Mouse (Mus musculus): Measurements from ENCODE around the gene Pfn1. TPM values are rescaled to one million over a fixed set of nuclear protein-coding genes. Genes with fewer than 3 reads are reported as not detected.
A peak's percentile ranks its signal among the peaks of the same experiment; 100 is the strongest.

The Pfn1 gene
- polyA plus RNA-seq, 1 experiment from 2014 or later, result 2,326 TPM

DNA sequence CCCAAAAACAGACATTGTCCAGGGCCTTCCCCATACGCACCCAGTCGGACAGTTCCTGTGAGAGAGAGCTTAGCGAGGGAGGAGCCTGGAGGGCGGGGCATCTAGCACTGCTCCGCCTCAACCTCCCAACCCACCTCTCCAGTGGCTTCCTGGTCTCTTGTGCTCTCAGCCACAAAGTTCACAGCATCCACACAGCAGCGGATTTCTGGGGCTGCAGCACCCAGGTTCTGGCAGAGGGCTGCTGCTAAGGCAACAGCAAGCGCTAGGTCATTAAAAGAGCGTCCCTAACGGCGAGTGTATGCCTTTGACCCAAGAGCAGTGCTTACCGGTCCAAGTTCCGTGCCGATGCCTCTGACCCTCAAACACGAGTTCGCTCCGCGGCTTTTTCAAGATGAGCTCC, 39.4 kb downstream of the Pfn1 start:
- peak overlapping the region; percentile 66 for H3K9ac ChIP-seq (ENCODE audit: low read depth, low read length)
- peak overlapping the region; percentile 51 for H3K4me3 ChIP-seq (ENCODE audit: low read length)
- no peaks in the 10 kb centered on the region for H3K27me3 ChIP-seq (replicated peaks; ENCODE audit: control insufficient read depth, insufficient read depth, low read length)
- WGBS, result 1% methylated on average over 17 of the region's 17 CpGs
- no peaks in the 10 kb centered on the region for H3K9me3 ChIP-seq (ENCODE audit: control insufficient read depth, low read length)
- peaks cover 7% of the 10 kb centered on the region for H3K36me3 ChIP-seq (ENCODE audit: control insufficient read depth, insufficient read depth, low read length)
- ATAC-seq, result peak; percentile 95
- peak overlapping the region; percentile 53 for H3K27ac ChIP-seq (ENCODE audit: low read length)
- H3K4me2 ChIP-seq (ENCODE audit: low read depth, low read length), result peak overlapping the region; percentile 94
- peaks cover 3% of the 10 kb centered on the region; the same call in 1 of the 2 replicates for H3K4me1 ChIP-seq (ENCODE audit: control insufficient read depth, insufficient read depth, low read length)

DNA sequence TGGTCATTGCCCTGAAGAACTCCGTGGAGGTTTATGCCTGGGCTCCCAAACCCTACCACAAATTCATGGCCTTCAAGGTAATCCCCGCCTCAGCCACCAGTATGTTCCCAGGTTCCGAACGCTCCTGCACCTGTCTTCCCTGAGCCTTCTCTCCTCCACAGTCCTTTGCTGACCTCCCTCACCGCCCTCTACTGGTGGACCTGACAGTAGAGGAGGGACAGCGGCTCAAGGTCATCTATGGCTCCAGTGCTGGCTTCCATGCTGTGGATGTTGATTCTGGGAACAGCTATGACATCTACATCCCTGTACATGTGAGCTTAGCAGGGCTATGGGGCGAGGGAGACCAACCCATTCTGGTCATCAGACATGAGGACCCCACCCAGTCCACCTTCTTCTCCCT, 41.9 kb downstream of the Pfn1 start:
- no peak for ATAC-seq
- H3K4me2 ChIP-seq (ENCODE audit: low read depth, low read length), result no peak overlapping the region
- H3K9me3 ChIP-seq (ENCODE audit: control insufficient read depth, low read length), result no peaks in the 10 kb centered on the region
- peaks cover 3% of the 10 kb centered on the region; the same call in 1 of the 2 replicates for H3K4me1 ChIP-seq (ENCODE audit: control insufficient read depth, insufficient read depth, low read length)
- H3K4me3 ChIP-seq (ENCODE audit: low read length), result no peak overlapping the region
- WGBS, result 80% methylated on average over 7 of the region's 7 CpGs
- no peak overlapping the region for H3K27ac ChIP-seq (ENCODE audit: low read length)
- H3K27me3 ChIP-seq (replicated peaks; ENCODE audit: control insufficient read depth, insufficient read depth, low read length), result no peaks in the 10 kb centered on the region
- no peak overlapping the region for H3K9ac ChIP-seq (ENCODE audit: low read depth, low read length)
- H3K36me3 ChIP-seq (ENCODE audit: control insufficient read depth, insufficient read depth, low read length), result peaks cover 22% of the 10 kb centered on the region

GRCm38 (mm10) chr11:70610752-70611151, 43.7 kb downstream of the Pfn1 start:
- Histone ChIP-seq H3K9ac (ENCODE audit: low read depth, low read length) (no peak overlapping the region), H3K4me1 (ENCODE audit: control insufficient read depth, insufficient read depth, low read length) (peaks cover 3% of the 10 kb centered on the region; the same call in 1 of the 2 replicates), H3K36me3 (ENCODE audit: control insufficient read depth, insufficient read depth, low read length) (peaks cover 27% of the 10 kb centered on the region), H3K4me2 (ENCODE audit: low read depth, low read length) (no peak overlapping the region), H3K4me3 (ENCODE audit: low read length) (no peak overlapping the region), H3K9me3 (ENCODE audit: control insufficient read depth, low read length) (no peaks in the 10 kb centered on the region), H3K27ac (ENCODE audit: low read length) (no peak overlapping the region), H3K27me3 (replicated peaks; ENCODE audit: control insufficient read depth, insufficient read depth, low read length) (no peaks in the 10 kb centered on the region)
- no peak for ATAC-seq
- 88% methylated on average over 4 of the region's 4 CpGs for WGBS

DNA sequence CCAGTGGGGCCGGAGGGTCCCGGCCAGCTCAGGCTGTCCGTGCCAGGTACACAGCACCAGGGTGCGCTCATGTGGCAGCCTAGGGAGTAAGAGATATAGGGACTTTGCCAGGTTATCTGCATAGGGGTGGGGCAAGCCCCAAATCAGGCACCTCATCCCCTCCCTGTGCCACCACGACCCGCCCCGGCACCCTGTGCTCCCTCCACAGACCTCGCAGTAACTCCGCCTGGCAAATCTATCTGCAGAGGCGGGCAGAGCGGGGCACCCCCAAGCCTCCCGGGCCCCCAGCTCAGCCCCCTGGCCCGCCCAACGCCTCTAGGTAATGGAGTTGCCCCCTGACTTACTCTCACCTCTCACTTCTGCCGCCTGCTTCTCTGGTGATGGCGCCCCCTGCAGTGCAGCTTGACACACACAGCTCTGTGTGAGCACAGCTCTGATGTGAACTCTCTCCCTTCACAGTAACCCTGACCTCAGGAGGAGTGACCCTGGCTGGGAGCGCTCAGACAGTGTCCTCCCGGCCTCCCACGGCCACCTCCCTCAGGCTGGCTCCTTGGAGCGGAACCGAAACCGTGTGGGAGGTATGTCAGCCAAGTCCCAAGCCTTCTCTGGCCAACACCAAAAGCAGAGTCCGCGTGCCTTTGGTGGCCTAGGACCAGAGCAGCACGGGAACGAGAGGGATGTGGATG, 45.9 kb downstream of the Pfn1 start:
- Histone ChIP-seq H3K9ac (ENCODE audit: low read depth, low read length) (no peak overlapping the region), H3K27ac (ENCODE audit: low read length) (no peak overlapping the region), H3K27me3 (replicated peaks; ENCODE audit: control insufficient read depth, insufficient read depth, low read length) (no peaks in the 10 kb centered on the region), H3K36me3 (ENCODE audit: control insufficient read depth, insufficient read depth, low read length) (peaks cover 31% of the 10 kb centered on the region), H3K4me2 (ENCODE audit: low read depth, low read length) (no peak overlapping the region), H3K9me3 (ENCODE audit: control insufficient read depth, low read length) (no peaks in the 10 kb centered on the region), H3K4me3 (ENCODE audit: low read length) (no peak overlapping the region), H3K4me1 (ENCODE audit: control insufficient read depth, insufficient read depth, low read length) (0 out of 2 replicates have a peak, but pooled peaks cover 2% of the 10 kb centered on the region)
- WGBS, result 88% methylated on average over 26 of the region's 26 CpGs
- ATAC-seq, result no peak

- Histone ChIP-seq H3K27ac (ENCODE audit: low read length) (no peak overlapping the region), H3K4me3 (ENCODE audit: low read length) (no peak overlapping the region), H3K4me1 (ENCODE audit: control insufficient read depth, insufficient read depth, low read length) (0 out of 2 replicates have a peak, but pooled peaks cover 2% of the 10 kb centered on the region), H3K9ac (ENCODE audit: low read depth, low read length) (no peak overlapping the region), H3K36me3 (ENCODE audit: control insufficient read depth, insufficient read depth, low read length) (peaks cover 30% of the 10 kb centered on the region), H3K9me3 (ENCODE audit: control insufficient read depth, low read length) (no peaks in the 10 kb centered on the region), H3K27me3 (replicated peaks; ENCODE audit: control insufficient read depth, insufficient read depth, low read length) (no peaks in the 10 kb centered on the region), H3K4me2 (ENCODE audit: low read depth, low read length) (no peak overlapping the region)
- 89% methylated on average over 9 of the region's 9 CpGs for WGBS
- no peak for ATAC-seq
Observed at GRCm38 (mm10) chr11:70607611-70608010, 46.8 kb downstream of the Pfn1 start.

GRCm38 (mm10) chr11:70606717-70607116, 47.7 kb downstream of the Pfn1 start:
- Histone ChIP-seq H3K36me3 (ENCODE audit: control insufficient read depth, insufficient read depth, low read length) (peaks cover 24% of the 10 kb centered on the region), H3K4me1 (ENCODE audit: control insufficient read depth, insufficient read depth, low read length) (0 out of 2 replicates have a peak, but pooled peaks cover 2% of the 10 kb centered on the region), H3K9ac (ENCODE audit: low read depth, low read length) (no peak overlapping the region), H3K27me3 (replicated peaks; ENCODE audit: control insufficient read depth, insufficient read depth, low read length) (no peaks in the 10 kb centered on the region), H3K27ac (ENCODE audit: low read length) (no peak overlapping the region), H3K4me3 (ENCODE audit: low read length) (no peak overlapping the region), H3K9me3 (ENCODE audit: control insufficient read depth, low read length) (no peaks in the 10 kb centered on the region), H3K4me2 (ENCODE audit: low read depth, low read length) (no peak overlapping the region)
- 77% methylated on average over 12 of the region's 12 CpGs for WGBS
- no peak for ATAC-seq

DNA sequence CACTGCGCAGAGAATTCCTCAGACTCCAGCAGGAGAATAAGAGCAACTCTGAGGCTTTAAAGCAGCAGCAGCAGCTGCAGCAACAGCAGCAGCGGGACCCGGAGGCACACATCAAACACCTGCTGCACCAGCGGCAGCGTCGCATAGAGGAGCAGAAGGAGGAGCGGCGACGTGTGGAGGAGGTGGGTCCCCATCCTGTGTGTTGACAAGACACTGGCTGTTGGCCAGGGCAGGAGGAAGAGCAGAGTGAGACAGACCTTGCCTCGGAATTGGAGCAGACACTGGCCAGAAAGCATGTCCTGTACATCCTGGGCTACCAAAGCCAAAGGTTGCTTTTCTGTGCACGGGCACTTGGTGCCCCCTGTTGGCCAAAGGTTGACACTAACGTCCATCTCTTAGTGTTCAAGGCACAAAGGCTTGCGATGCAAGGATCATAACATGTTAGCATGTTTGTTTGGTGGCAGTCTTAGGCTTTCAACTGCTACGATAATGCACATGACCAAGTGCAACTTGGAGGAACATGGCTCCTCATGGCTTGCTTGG, 49.3 kb downstream of the Pfn1 start:
- Histone ChIP-seq H3K4me1 (ENCODE audit: control insufficient read depth, insufficient read depth, low read length) (0 out of 2 replicates have a peak, but pooled peaks cover 2% of the 10 kb centered on the region), H3K27me3 (replicated peaks; ENCODE audit: control insufficient read depth, insufficient read depth, low read length) (no peaks in the 10 kb centered on the region), H3K9me3 (ENCODE audit: control insufficient read depth, low read length) (no peaks in the 10 kb centered on the region), H3K9ac (ENCODE audit: low read depth, low read length) (no peak overlapping the region), H3K4me2 (ENCODE audit: low read depth, low read length) (no peak overlapping the region), H3K4me3 (ENCODE audit: low read length) (no peak overlapping the region), H3K27ac (ENCODE audit: low read length) (no peak overlapping the region), H3K36me3 (ENCODE audit: control insufficient read depth, insufficient read depth, low read length) (peaks cover 24% of the 10 kb centered on the region)
- ATAC-seq, result peak; percentile 46; the same call in 1 of the 2 replicates
- 53% methylated on average over 14 of the region's 14 CpGs for WGBS

Other genes with a start within 250 kb of the Pfn1 start
- gene Pelp1, start 244.6 kb downstream of the Pfn1 start, polyA plus RNA-seq (2015; fragmentation: Nextera tagmentation; extraction: Ambion mirVana), result 29.1 and 31.5 TPM in 2 replicates
- 10.1 and 10.7 TPM in 2 replicates for gene Arrb2, start 222.0 kb downstream of the Pfn1 start, polyA plus RNA-seq (2015; fragmentation: Nextera tagmentation; extraction: Ambion mirVana)
- 38.4 and 41.7 TPM in 2 replicates for gene Med11, start 202.7 kb downstream of the Pfn1 start, polyA plus RNA-seq (2015; fragmentation: Nextera tagmentation; extraction: Ambion mirVana)
- 1.1 and 1.2 TPM in 2 replicates for gene Zmynd15, start 195.2 kb downstream of the Pfn1 start, polyA plus RNA-seq (2015; fragmentation: Nextera tagmentation; extraction: Ambion mirVana)
- 10.9 and 11.9 TPM in 2 replicates for gene Cxcl16, start 194.7 kb downstream of the Pfn1 start, polyA plus RNA-seq (2015; fragmentation: Nextera tagmentation; extraction: Ambion mirVana)
- gene Tm4sf5, start 149.4 kb downstream of the Pfn1 start, polyA plus RNA-seq (2015; fragmentation: Nextera tagmentation; extraction: Ambion mirVana), result 253 and 283 TPM in 2 replicates
- gene Vmo1, start 140.0 kb downstream of the Pfn1 start, polyA plus RNA-seq (2015; fragmentation: Nextera tagmentation; extraction: Ambion mirVana), result 0.28 and 0.71 TPM in 2 replicates
- 1.9 and 2.0 TPM in 2 replicates for gene Gltpd2, start 135.4 kb downstream of the Pfn1 start, polyA plus RNA-seq (2015; fragmentation: Nextera tagmentation; extraction: Ambion mirVana)
- gene Psmb6, start 129.3 kb downstream of the Pfn1 start, polyA plus RNA-seq (2015; fragmentation: Nextera tagmentation; extraction: Ambion mirVana), result 626 and 669 TPM in 2 replicates
- not detected in 2 replicates for gene Gm40193, start 121.7 kb downstream of the Pfn1 start, polyA plus RNA-seq (2015; fragmentation: Nextera tagmentation; extraction: Ambion mirVana)
- 9.3 and 10.0 TPM in 2 replicates for gene Pld2, start 114.6 kb downstream of the Pfn1 start, polyA plus RNA-seq (2015; fragmentation: Nextera tagmentation; extraction: Ambion mirVana)
- gene Mink1, start 91.8 kb downstream of the Pfn1 start, polyA plus RNA-seq (2015; fragmentation: Nextera tagmentation; extraction: Ambion mirVana), result 9.3 and 10.6 TPM in 2 replicates
- not detected in 2 replicates for gene 4930544D05Rik, start 38.8 kb downstream of the Pfn1 start, polyA plus RNA-seq (2015; fragmentation: Nextera tagmentation; extraction: Ambion mirVana)
- 0.17 TPM in 1 of 2 replicates, not detected in the other for gene Chrne, start 35.4 kb downstream of the Pfn1 start, polyA plus RNA-seq (2015; fragmentation: Nextera tagmentation; extraction: Ambion mirVana)
- 0.05 and 0.06 TPM in 2 replicates for gene Gp1ba, start 15.5 kb downstream of the Pfn1 start, polyA plus RNA-seq (2015; fragmentation: Nextera tagmentation; extraction: Ambion mirVana)
- 121 and 123 TPM in 2 replicates for gene Rnf167, start 7.4 kb downstream of the Pfn1 start, polyA plus RNA-seq (2015; fragmentation: Nextera tagmentation; extraction: Ambion mirVana)
- 215 and 216 TPM in 2 replicates for gene Slc25a11, start 7.2 kb downstream of the Pfn1 start, polyA plus RNA-seq (2015; fragmentation: Nextera tagmentation; extraction: Ambion mirVana)
- gene Eno3, start 2.6 kb upstream of the Pfn1 start, polyA plus RNA-seq (2015; fragmentation: Nextera tagmentation; extraction: Ambion mirVana), result 12.8 and 13.5 TPM in 2 replicates
- gene Spag7, start 14.8 kb upstream of the Pfn1 start, polyA plus RNA-seq (2015; fragmentation: Nextera tagmentation; extraction: Ambion mirVana), result 132 and 159 TPM in 2 replicates
- 14.2 and 14.4 TPM in 2 replicates for gene Camta2, start 33.5 kb upstream of the Pfn1 start, polyA plus RNA-seq (2015; fragmentation: Nextera tagmentation; extraction: Ambion mirVana)
- gene Inca1, start 45.5 kb upstream of the Pfn1 start, polyA plus RNA-seq (2015; fragmentation: Nextera tagmentation; extraction: Ambion mirVana), result 1.4 and 1.8 TPM in 2 replicates
- gene Kif1c, start 45.9 kb upstream of the Pfn1 start, polyA plus RNA-seq (2015; fragmentation: Nextera tagmentation; extraction: Ambion mirVana), result 2.3 and 2.8 TPM in 2 replicates
- 4.8 and 5.3 TPM in 2 replicates for gene Zfp3, start 109.6 kb upstream of the Pfn1 start, polyA plus RNA-seq (2015; fragmentation: Nextera tagmentation; extraction: Ambion mirVana)
- 0.37 and 1.0 TPM in 2 replicates for gene Scimp, start 157.9 kb upstream of the Pfn1 start, polyA plus RNA-seq (2015; fragmentation: Nextera tagmentation; extraction: Ambion mirVana)
- 55.8 and 60.7 TPM in 2 replicates for gene Rabep1, start 190.1 kb upstream of the Pfn1 start, polyA plus RNA-seq (2015; fragmentation: Nextera tagmentation; extraction: Ambion mirVana)